Mouse (Mus musculus) G1E (cell line): ENCODE data around the gene Scnn1a. TPM values are rescaled to one million over a fixed set of nuclear protein-coding genes. Genes with fewer than 3 reads are reported as not detected.
"Not testable (repeated sequence)": the region's sequence is repeated elsewhere in the genome, so short reads cannot be mapped to it uniquely, and the experiment has no call there.

Experiments used
- ATAC-seq: 2 replicates; pipeline ENCODE4 v1.8.0; 2016; ENCODE audit warnings: mild to moderate bottlenecking; ENCODE audit not compliant: insufficient number of reproducible peaks, poor library complexity, low FRiP score, severe bottlenecking; ENCODE audit errors: extremely low read depth
- DNase-seq: peaks from one replicate; pipeline ENCODE4 v3.0.0; 2012; ENCODE audit warnings: low spot score
- H3K27me3 ChIP-seq: 2 replicates; pipeline ENCODE4 v1.6.1; 2012; ENCODE audit warnings: mild to moderate bottlenecking, low read length, inconsistent platforms; ENCODE audit not compliant: insufficient read depth
- H3K36me3 ChIP-seq: replicated peaks from 2 replicates; pipeline ENCODE3; 2012; ENCODE audit warnings: mild to moderate bottlenecking, inconsistent platforms
- H3K4me1 ChIP-seq: 2 replicates; pipeline ENCODE4 v1.6.1; 2012; ENCODE audit warnings: low read depth, low read length, inconsistent platforms, mixed read lengths; ENCODE audit not compliant: insufficient read depth
- H3K4me3 ChIP-seq: 2 replicates; pipeline ENCODE4 v1.5.1; 2012; ENCODE audit warnings: low read depth, mild to moderate bottlenecking, inconsistent platforms, low read length, moderate library complexity, mixed read lengths
- H3K9me3 ChIP-seq: replicated peaks from 2 replicates; pipeline ENCODE4 v1.6.1; 2012; ENCODE audit warnings: inconsistent platforms
- CTCF ChIP-seq: IDR thresholded peaks from 2 replicates; pipeline ENCODE4 v1.5.1; 2012; ENCODE audit warnings: low read depth, low read length, inconsistent platforms, mixed read lengths
- GATA1 ChIP-seq: IDR thresholded peaks from 2 replicates; pipeline ENCODE4 v1.6.1; 2012; ENCODE audit warnings: borderline replicate concordance, low read length, inconsistent platforms, mixed read lengths
- GATA2 ChIP-seq: IDR thresholded peaks from 2 replicates; pipeline ENCODE4 v1.6.1; 2012; ENCODE audit warnings: low read depth, low read length, inconsistent platforms, borderline replicate concordance
- POLR2AphosphoS5 ChIP-seq: IDR thresholded peaks from 2 replicates; pipeline ENCODE4 v1.6.1; 2012; ENCODE audit warnings: low read depth, low read length, inconsistent platforms; ENCODE audit not compliant: insufficient replicate concordance
- TAL1 ChIP-seq: conservative IDR thresholded peaks from 2 replicates; pipeline ENCODE4 v1.6.1; 2012; ENCODE audit warnings: low read depth, low read length, inconsistent platforms, mixed read lengths
- polyA plus RNA-seq: library from polyadenylated mRNA; stranded (reverse); fragments of >175 nt; gene quantifications from 2 replicates; pipeline ENCODE4 v1.2.3, GENCODE M21; 2012
- total RNA-seq, 2 experiments: library from RNA; stranded (forward) in 1 of 2; stranded (reverse) in 1 of 2; fragments of 200-1000 nt in 1 of 2; fragments of >200 nt in 1 of 2; fragmentation: Nextera tagmentation in 1 of 2; gene quantifications; 2 replicates each; pipeline ENCODE4 v1.2.3; 2014 to 2017

Scnn1a gene
- total and polyA plus RNA-seq, 3 experiments: 0.16 TPM; not detected in 2

DNA sequence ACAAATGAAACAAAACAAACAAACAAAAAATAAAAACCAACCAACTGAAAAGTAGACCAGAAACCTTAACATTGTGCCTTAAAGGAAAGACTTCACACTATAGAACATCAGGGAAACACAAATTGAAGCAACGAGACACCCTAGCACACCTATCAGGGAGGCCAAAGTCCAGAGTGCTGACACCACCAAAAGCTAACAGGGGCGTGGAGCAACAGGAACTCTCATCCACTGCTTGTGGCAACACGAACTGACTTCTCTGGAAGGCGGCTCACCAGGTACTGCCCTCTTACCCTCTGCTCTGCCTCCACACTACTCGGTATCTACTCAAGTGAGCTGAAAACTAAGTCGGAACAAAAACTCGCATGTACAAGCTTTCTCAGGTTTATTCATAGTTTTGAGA, 28.2 kb upstream of the Scnn1a start:
- Histone ChIP-seq H3K4me1 (no peaks in the 10 kb centered on the region), H3K4me3 (no peak overlapping the region), H3K27me3 (no peaks in the 10 kb centered on the region), H3K9me3 (peaks cover 4% of the 10 kb centered on the region; the same call in 1 of the 2 replicates), H3K36me3 (no peaks in the 10 kb centered on the region)
- DNase-seq (no peak), ATAC-seq (no peak)
- no peak for TF ChIP-seq POLR2AphosphoS5

- Histone ChIP-seq H3K36me3 (no peaks in the 10 kb centered on the region), H3K9me3 (peaks cover 4% of the 10 kb centered on the region; the same call in 1 of the 2 replicates), H3K27me3 (no peaks in the 10 kb centered on the region), H3K4me3 (no peak overlapping the region), H3K4me1 (no peaks in the 10 kb centered on the region)
- TF ChIP-seq POLR2AphosphoS5: no peak
- TF ChIP-seq GATA2: no peak
- TF ChIP-seq TAL1: no peak
- TF ChIP-seq CTCF: no peak
- TF ChIP-seq GATA1: no peak
- DNase-seq (no peak), ATAC-seq (no peak)
Observed at GRCm38 (mm10) chr6:125294049-125294448, 26.4 kb upstream of the Scnn1a start.

DNA sequence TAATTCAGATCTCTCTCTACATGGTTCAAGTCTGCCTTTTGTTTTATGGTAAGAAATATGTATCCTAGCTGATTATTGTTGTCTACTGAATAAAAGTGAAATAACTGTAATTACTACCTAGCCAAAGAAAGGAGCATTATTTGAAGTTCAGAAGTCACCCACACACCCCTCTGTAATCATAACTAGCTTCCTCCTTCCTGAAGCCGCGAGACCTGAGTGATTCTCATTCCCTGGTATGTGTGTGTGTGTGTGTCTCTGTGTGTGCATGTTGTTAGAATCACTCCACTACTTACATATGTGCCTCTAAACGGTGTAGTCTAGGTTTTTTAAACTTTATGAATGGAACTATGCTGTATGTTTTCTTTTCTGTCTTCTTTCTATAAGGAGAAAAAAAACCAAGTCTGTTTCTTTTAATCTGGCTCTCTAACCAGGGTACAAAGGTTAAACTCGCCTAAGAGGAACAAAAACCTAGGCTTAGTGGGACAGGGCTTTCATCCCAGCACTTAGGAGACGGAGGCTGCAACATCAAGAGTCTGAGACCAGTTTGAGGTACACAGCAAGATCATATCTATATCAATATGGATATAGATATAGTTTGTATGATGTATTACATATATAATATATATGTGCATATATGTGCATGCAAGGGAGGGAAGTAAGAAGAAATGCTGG, 23.2 kb upstream of the Scnn1a start:
- Histone ChIP-seq H3K9me3 (peaks cover 4% of the 10 kb centered on the region; the same call in 1 of the 2 replicates), H3K36me3 (no peaks in the 10 kb centered on the region), H3K4me3 (no peak overlapping the region), H3K27me3 (no peaks in the 10 kb centered on the region), H3K4me1 (no peaks in the 10 kb centered on the region)
- DNase-seq (no peak), ATAC-seq (no peak)
- TF ChIP-seq CTCF: no peak
- no peak for TF ChIP-seq GATA2
- no peak for TF ChIP-seq GATA1
- TF ChIP-seq POLR2AphosphoS5: no peak
- TF ChIP-seq TAL1: no peak

DNA sequence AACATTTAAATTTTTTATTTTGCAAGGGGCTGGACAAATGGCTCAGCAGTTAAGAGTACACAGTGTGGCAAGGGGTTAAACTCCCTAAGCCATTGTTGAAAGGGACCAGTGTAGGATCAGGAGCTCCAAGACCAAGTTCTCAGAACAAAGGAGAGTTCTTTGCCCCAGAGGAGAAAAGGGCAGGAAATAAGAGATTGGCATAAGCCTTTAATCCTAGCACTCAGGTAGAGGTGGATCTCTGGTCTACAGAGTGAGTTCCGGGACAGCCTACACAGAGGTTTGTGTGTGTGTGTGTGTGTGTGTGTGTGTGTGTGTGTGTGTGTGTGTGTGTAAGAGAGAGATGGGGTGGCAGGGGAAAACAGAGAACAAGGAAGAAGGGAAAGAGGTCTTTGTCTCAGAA, 19.5 kb upstream of the Scnn1a start:
- H3K36me3 ChIP-seq: no peaks in the 10 kb centered on the region
- no peak overlapping the region for H3K4me3 ChIP-seq
- 0 out of 2 replicates have a peak, but pooled peaks cover 3% of the 10 kb centered on the region for H3K9me3 ChIP-seq
- H3K27me3 ChIP-seq: no peaks in the 10 kb centered on the region
- H3K4me1 ChIP-seq: no peaks in the 10 kb centered on the region
- ATAC-seq (no peak), DNase-seq (no peak)
- TF ChIP-seq GATA2 (no peak), POLR2AphosphoS5 (no peak), CTCF (no peak)

- no peaks in the 10 kb centered on the region for H3K4me1 ChIP-seq
- ATAC-seq: no peak
- H3K27me3 ChIP-seq: no peaks in the 10 kb centered on the region
- no peak for TF ChIP-seq TAL1
- no peak for TF ChIP-seq POLR2AphosphoS5
- TF ChIP-seq GATA2: no peak
- no peak for TF ChIP-seq GATA1
- TF ChIP-seq CTCF: no peak
- H3K4me3 ChIP-seq: no peak overlapping the region
- H3K36me3 ChIP-seq: no peaks in the 10 kb centered on the region
- H3K9me3 ChIP-seq: peaks cover 3% of the 10 kb centered on the region; the same call in 1 of the 2 replicates
- DNase-seq: no peak
Observed at GRCm38 (mm10) chr6:125302231-125302982, 18.1 kb upstream of the Scnn1a start.

- Histone ChIP-seq H3K4me1 (no peaks in the 10 kb centered on the region), H3K4me3 (no peak overlapping the region), H3K9me3 (peaks cover 3% of the 10 kb centered on the region; the same call in 1 of the 2 replicates), H3K27me3 (no peaks in the 10 kb centered on the region), H3K36me3 (no peaks in the 10 kb centered on the region)
- ATAC-seq: no peak
- DNase-seq: no peak
- TF ChIP-seq POLR2AphosphoS5: no peak
- no peak for TF ChIP-seq TAL1
- TF ChIP-seq GATA2: no peak
- no peak for TF ChIP-seq GATA1
- TF ChIP-seq CTCF: no peak
Observed at GRCm38 (mm10) chr6:125303242-125303641, 17.2 kb upstream of the Scnn1a start.

DNA sequence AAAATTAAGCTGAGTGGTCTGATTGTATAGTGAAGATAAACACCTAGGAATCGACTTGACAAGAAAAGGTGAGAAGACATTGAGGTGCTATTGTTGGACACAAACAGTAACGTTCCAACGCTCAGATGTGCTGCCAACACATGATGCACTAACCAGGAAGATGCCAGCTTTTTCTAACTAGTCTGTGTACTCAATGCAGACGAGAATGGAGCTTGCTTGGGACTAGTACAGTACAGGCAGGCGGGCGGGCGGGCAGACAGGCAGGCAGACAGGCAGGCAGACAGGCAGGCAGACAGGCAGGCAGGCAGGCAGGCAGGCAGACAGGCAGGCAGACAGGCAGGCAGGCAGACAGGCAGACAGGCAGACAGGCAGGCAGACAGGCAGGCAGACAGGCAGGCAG, 16.1 kb upstream of the Scnn1a start:
- H3K4me3 ChIP-seq, DNase-seq, ATAC-seq, H3K4me1 ChIP-seq, H3K9me3 ChIP-seq, H3K36me3 ChIP-seq, H3K27me3 ChIP-seq: not testable (repeated sequence)
